ENCODE assay signal across 8 mouse cellular contexts in the genomic region with DNA sequence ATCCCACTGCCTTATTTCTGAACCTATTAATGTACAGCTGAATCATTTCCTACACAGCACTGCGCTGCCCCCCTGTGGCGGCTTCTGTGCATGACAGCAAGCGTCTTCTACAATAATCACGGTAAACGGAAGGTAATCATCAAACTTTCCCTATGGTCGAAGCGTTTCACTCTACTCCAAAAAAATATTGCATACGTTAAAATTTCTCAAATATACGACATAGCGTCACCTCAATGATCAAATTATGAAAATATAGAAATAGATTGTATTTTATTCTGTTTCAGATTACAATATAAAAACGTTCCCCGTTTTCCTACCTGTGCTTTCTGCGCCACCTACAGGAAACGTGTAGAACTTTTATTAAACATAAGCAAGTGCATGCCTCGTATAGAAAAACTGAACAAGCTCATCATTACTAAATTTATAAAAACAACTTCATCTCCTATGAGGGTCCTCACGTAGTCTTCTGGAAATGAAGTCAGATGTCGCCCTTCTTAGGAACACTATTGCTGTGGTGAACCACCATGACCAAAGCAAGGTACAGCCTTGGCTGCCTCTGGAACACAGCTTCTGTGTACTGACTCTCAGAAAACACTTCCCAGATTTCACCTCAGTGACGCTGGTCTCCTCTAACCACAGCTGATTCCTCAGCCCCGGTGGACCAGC. TPM values are rescaled to one million over a fixed set of nuclear protein-coding genes. Genes with fewer than 3 reads are reported as not detected.
A peak's percentile ranks its signal among the peaks of the same experiment; 100 is the strongest.
DNase-seq lines count a peak whose midpoint lies in the region; ATAC-seq lines count a peak whose summit lies in the region.

No protein-coding gene starts in this region.

- H3K36me3 ChIP-seq in midbrain, embryonic 11.5 days (ENCODE audit: control insufficient read depth, insufficient read depth, low read length): no peaks in the 10 kb centered on the region

- 7% methylated on average over 19 of the region's 19 CpGs for WGBS in midbrain, embryonic 11.5 days

- H3K9ac ChIP-seq in midbrain, embryonic 11.5 days (ENCODE audit: low read length): no peak overlapping the region

- H3K4me2 ChIP-seq in midbrain, embryonic 11.5 days: peak overlapping the region; percentile 14; the same call in 1 of the 2 replicates

- H3K27me3 ChIP-seq in midbrain, embryonic 11.5 days (ENCODE audit: control insufficient read depth, insufficient read depth, low read length): no peaks in the 10 kb centered on the region

- H3K9me3 ChIP-seq in midbrain, embryonic 11.5 days (ENCODE audit: control insufficient read depth, low read length): no peaks in the 10 kb centered on the region

- no peak overlapping the region for H3K4me3 ChIP-seq in midbrain, embryonic 11.5 days (ENCODE audit: low read depth, low read length)

- intact Hi-C loops in left cerebral cortex, postnatal 36 days (cut with DNase I): loop anchor here (2.0 kb wide), 1 partner anchor 1079 kb away; no protein-coding TSS in a partner anchor

- H3K27ac ChIP-seq in midbrain, embryonic 11.5 days (ENCODE audit: low read depth, low read length): no peak overlapping the region

- peak; percentile 45 for DNase-seq in ovary, postnatal 10 days (ENCODE audit: low spot score)
- no peak for DNase-seq in ovary, adult 18-20 months (ENCODE audit: low spot score)
- DNase-seq in embryo, embryonic 11 days: peak; percentile 86
- DNase-seq in gastrocnemius, postnatal 25 days: peak; percentile 9
- peak; percentile 46 for DNase-seq in kidney, adult 11 months
- DNase-seq in left cerebral cortex, postnatal 36 days (ENCODE audit: low spot score in 2 of 2): peak; percentile 54 to 67
- DNase-seq in midbrain, embryonic 11.5 days (ENCODE audit: low spot score, missing footprints): peak; percentile 99
- DNase-seq in spleen, adult 18-20 months: peak; percentile 49 to 83

- ATAC-seq in midbrain, embryonic 11.5 days (ENCODE audit: low FRiP score): peak; percentile 73

- H3K4me1 ChIP-seq in midbrain, embryonic 11.5 days (ENCODE audit: control insufficient read depth, insufficient read depth, low read length): no peaks in the 10 kb centered on the region

RNA-seq across cellular contexts. Expression of gene Hsf2, which starts 38.0 kb away (rescaled TPM):
- total RNA-seq in gastrocnemius, postnatal 25 days (2021): 10 to 100 TPM; 23.0 to 29.8 TPM
- 10 to 100 TPM; 26.6 to 33.7 TPM for total RNA-seq in left cerebral cortex, postnatal 36 days (2021)
- 83.3 and 86.8 TPM in 2 replicates for polyA plus RNA-seq in midbrain, embryonic 11.5 days (2014; fragmentation: Nextera tagmentation; extraction: Ambion mirVana)
